In the genomic region with DNA sequence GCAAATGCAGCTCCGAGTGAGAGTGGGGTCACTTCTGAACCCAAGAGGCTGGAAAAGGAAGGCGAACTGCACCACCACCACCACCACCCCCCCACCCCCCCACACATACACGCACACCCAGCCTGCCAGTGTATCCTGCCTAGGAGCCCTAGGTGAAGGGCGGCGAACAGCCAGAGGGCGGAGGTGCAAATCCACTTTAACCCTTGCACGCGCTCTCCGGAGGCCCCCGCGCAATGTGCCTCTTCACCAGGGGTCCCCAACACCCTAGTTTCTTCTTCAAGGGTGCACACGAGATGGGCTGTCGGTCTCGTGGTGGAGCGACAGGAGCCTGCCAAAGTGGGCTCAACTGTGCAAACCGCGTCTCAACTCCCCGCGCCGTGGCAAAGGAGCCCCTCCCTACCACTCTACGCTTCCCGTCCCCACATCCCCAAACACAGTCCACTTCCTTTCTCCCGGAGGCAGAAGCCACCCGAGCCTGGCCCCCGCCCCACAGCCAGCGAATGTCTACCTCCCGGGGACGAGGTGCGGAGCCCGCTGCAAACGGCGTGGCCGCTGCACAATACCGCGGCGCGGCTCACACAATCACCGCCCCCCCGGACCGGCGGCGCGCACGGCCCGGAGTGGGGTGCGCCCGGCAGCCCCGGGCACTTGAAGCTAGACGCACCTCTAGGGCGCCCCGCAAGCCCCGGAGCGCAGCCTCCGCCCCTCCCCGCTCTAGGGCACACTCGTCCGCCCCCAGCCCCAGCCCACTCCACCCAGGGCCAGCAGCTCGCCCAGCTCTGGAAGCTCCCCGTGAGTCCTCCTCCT, we compare ENCODE assay signal across 8 mouse cellular contexts. TPM values are rescaled to one million over a fixed set of nuclear protein-coding genes. Genes with fewer than 3 reads are reported as not detected.
DNase-seq lines count a peak whose midpoint lies in the region; ATAC-seq and TF ChIP-seq lines count a peak whose summit lies in the region.

No protein-coding gene starts in this region.

- TF ChIP-seq CTCF in bone marrow, adult 2 months (IDR thresholded peaks at IDR 0.05; ENCODE audit: control insufficient read depth, insufficient read depth, low read length), result no peak
- TF ChIP-seq CTCF in lung, embryonic 14.5 days (IDR thresholded peaks at IDR 0.05; ENCODE audit: low read depth), result no peak

- H3K4me1 ChIP-seq in bone marrow, adult 2 months (ENCODE audit: control insufficient read depth, insufficient read depth, low read length), result no peaks in the 10 kb centered on the region; the same call in 1 of the 2 replicates
- H3K4me1 ChIP-seq in intestine, embryonic 15.5 days (replicated peaks), result peaks cover 45% of the 10 kb centered on the region
- peaks cover 23% of the 10 kb centered on the region for H3K4me1 ChIP-seq in lung, embryonic 14.5 days (ENCODE audit: insufficient read depth)
- H3K4me1 ChIP-seq in neural tube, embryonic 15.5 days, result peaks cover 56% of the 10 kb centered on the region

- H3K27ac ChIP-seq in bone marrow, adult 2 months (ENCODE audit: control insufficient read depth, insufficient read depth, low read depth, low read length, poor library complexity), result no peak overlapping the region
- peak overlapping the region; percentile 98 for H3K27ac ChIP-seq in intestine, embryonic 15.5 days
- peak overlapping the region; percentile 95 for H3K27ac ChIP-seq in lung, embryonic 14.5 days (ENCODE audit: low read depth)
- peak overlapping the region; percentile 97 for H3K27ac ChIP-seq in neural tube, embryonic 15.5 days (replicated peaks)

- TF ChIP-seq POLR2A in bone marrow, adult 2 months (IDR thresholded peaks at IDR 0.05; ENCODE audit: borderline replicate concordance, control insufficient read depth, low read depth, low read length), result no peak

- peak; percentile 39 for ATAC-seq in granulocyte monocyte progenitor cell, adult 5-6 weeks (replicated peaks; ENCODE audit: poor library complexity, severe bottlenecking)
- peak; percentile 46 for ATAC-seq in intestine, embryonic 15.5 days
- peak; percentile 65 for ATAC-seq in lung, embryonic 14.5 days (ENCODE audit: insufficient read depth)
- ATAC-seq in neural tube, embryonic 15.5 days (ENCODE audit: low FRiP score), result peak; percentile 51
- no peak for ATAC-seq in erythroid progenitor cell, adult 5-6 weeks (replicated peaks; ENCODE audit: low FRiP score, poor library complexity, severe bottlenecking)

- DNase-seq in gastrocnemius, adult 18-20 months (ENCODE audit: low spot score), result peak; percentile 21
- DNase-seq in gastrocnemius, adult 8-10 months (ENCODE audit: low spot score in 2 of 2), result no peak
- DNase-seq in lung, embryonic 14.5 days, result peak; percentile 59

- no peaks in the 10 kb centered on the region for H3K27me3 ChIP-seq in intestine, embryonic 15.5 days (replicated peaks)
- no peaks in the 10 kb centered on the region for H3K27me3 ChIP-seq in lung, embryonic 14.5 days (ENCODE audit: insufficient read depth, low read length)
- no peaks in the 10 kb centered on the region for H3K27me3 ChIP-seq in neural tube, embryonic 15.5 days (replicated peaks)

- H3K9ac ChIP-seq in intestine, embryonic 15.5 days, result peak overlapping the region; percentile 95
- H3K9ac ChIP-seq in lung, embryonic 14.5 days, result peak overlapping the region; percentile 79
- H3K9ac ChIP-seq in neural tube, embryonic 15.5 days (replicated peaks), result peak overlapping the region; percentile 95

- H3K9me3 ChIP-seq in intestine, embryonic 15.5 days, result no peaks in the 10 kb centered on the region
- no peaks in the 10 kb centered on the region for H3K9me3 ChIP-seq in lung, embryonic 14.5 days (ENCODE audit: low read depth, low read length)
- no peaks in the 10 kb centered on the region for H3K9me3 ChIP-seq in neural tube, embryonic 15.5 days (replicated peaks)

- peak overlapping the region; percentile 99 for H3K4me2 ChIP-seq in intestine, embryonic 15.5 days (replicated peaks)
- H3K4me2 ChIP-seq in lung, embryonic 14.5 days, result peak overlapping the region; percentile 99
- H3K4me2 ChIP-seq in neural tube, embryonic 15.5 days, result peak overlapping the region; percentile 97

- H3K36me3 ChIP-seq in intestine, embryonic 15.5 days, result no peaks in the 10 kb centered on the region
- H3K36me3 ChIP-seq in lung, embryonic 14.5 days (ENCODE audit: insufficient read depth), result no peaks in the 10 kb centered on the region
- no peaks in the 10 kb centered on the region for H3K36me3 ChIP-seq in neural tube, embryonic 15.5 days

- WGBS in bone marrow, adult 2 months, result 2% methylated on average over 59 of the region's 59 CpGs
- under 1% methylated on average over 55 of the region's 59 CpGs for WGBS in intestine, embryonic 15.5 days
- WGBS in lung, embryonic 14.5 days, result under 1% methylated on average over 59 of the region's 59 CpGs
- WGBS in neural tube, embryonic 15.5 days, result under 1% methylated on average over 56 of the region's 59 CpGs

- peak overlapping the region; percentile 57 for H3K4me3 ChIP-seq in bone marrow, adult 2 months (replicated peaks; ENCODE audit: control insufficient read depth, low read depth, low read length)
- H3K4me3 ChIP-seq in intestine, embryonic 15.5 days (replicated peaks), result peak overlapping the region; percentile 98
- peak overlapping the region; percentile 89 for H3K4me3 ChIP-seq in lung, embryonic 14.5 days (ENCODE audit: low read depth, low read length)
- peak overlapping the region; percentile 96 for H3K4me3 ChIP-seq in neural tube, embryonic 15.5 days (replicated peaks)

RNA-seq across cellular contexts. Expression of gene 4930404H24Rik, which starts 49.0 kb away (rescaled TPM):
- not detected for total RNA-seq in gastrocnemius, adult 18-20 months (2021)
- not detected for total RNA-seq in gastrocnemius, adult 8-10 months (2022)
- not detected in 2 replicates for polyA plus RNA-seq in bone marrow, adult 2 months (2011; ENCODE audit: insufficient read depth, insufficient read length, low replicate concordance, missing spikeins)
- total RNA-seq in granulocyte monocyte progenitor cell, adult 5-6 weeks (2014; fragmentation: Nextera tagmentation), result not detected in 2 replicates
- total RNA-seq in granulocyte monocyte progenitor cell, adult 5-6 weeks (2017), result not detected in 2 replicates
- not detected in 2 replicates for polyA plus RNA-seq in intestine, embryonic 15.5 days (2015; fragmentation: Nextera tagmentation; extraction: Ambion mirVana)
- not detected in 2 replicates for polyA plus RNA-seq in lung, embryonic 14.5 days (2014; fragmentation: Nextera tagmentation; extraction: Ambion mirVana)
- polyA plus RNA-seq in neural tube, embryonic 15.5 days (2015; fragmentation: Nextera tagmentation; extraction: Ambion mirVana), result not detected in 2 replicates
- total RNA-seq in erythroid progenitor cell, adult 5-6 weeks (2015; ENCODE audit: low replicate concordance), result not detected in 2 replicates
- not detected in 2 replicates for total RNA-seq in erythroid progenitor cell, adult 5-6 weeks (2017; ENCODE audit: low replicate concordance)

Comparison
In these comparisons a context has a peak if more than half of its experiments do, and no peak if none do; other contexts are left out.
1. DNase-seq: peak in gastrocnemius, adult 18-20 months (single experiment) and lung, embryonic 14.5 days (single experiment); none in gastrocnemius, adult 8-10 months (0 of 2).
2. Peak in every context shown above with its lines, with median percentiles within 50 percentile points of each other: H3K4me3 ChIP-seq, H3K4me2 ChIP-seq and H3K9ac ChIP-seq.